Mouse (Mus musculus): Measurements from ENCODE around the gene Ypel5. TPM values are rescaled to one million over a fixed set of nuclear protein-coding genes. Genes with fewer than 3 reads are reported as not detected.
A peak's percentile ranks its signal among the peaks of the same experiment; 100 is the strongest.

Gene Ypel5
- polyA plus RNA-seq, 1 experiment from 2014 or later = 131 TPM

DNA sequence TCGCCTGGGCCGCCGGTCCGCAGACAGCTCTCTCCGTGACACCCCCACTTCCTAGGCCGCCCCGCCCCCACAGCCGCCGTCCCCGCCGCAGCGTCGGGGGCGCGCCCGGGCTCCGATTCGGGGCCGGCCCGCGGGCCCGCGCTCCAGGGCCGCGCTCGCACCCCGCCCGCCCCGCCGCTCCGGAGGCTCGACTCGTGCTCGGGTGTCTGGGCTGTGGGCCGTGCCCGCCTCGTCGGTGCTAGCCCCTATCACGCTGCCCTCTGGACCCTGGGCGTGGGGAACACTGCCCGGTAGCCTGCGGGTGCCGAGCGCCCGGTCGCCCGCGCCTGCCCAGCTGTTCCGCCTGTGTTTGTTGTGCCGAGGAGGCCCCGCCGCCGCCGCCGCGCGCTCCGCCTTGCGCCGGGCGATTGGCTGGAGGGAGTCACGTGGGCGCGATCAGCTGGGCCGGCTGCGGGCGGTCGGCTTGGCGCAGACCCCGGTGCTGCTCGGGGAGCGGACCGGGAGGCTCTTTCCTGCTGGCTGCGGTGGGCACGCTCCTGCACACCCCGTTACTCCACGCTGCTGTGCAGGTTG is 973 bp downstream of the Ypel5 start:
- DNase-seq (peak; percentile 95), ATAC-seq (ENCODE audit: low FRiP score, low TSS enrichment) (peak; percentile 68)
- WGBS = under 1% methylated on average over 61 of the region's 77 CpGs
- Histone ChIP-seq H3K9me3 (ENCODE audit: control insufficient read depth, low read length) (no peaks in the 10 kb centered on the region), H3K27ac (replicated peaks; ENCODE audit: low read depth, low read length) (peak overlapping the region; percentile 98), H3K4me1 (ENCODE audit: control insufficient read depth, insufficient read depth, low read length) (peaks cover 8% of the 10 kb centered on the region), H3K4me3 (replicated peaks; ENCODE audit: low read depth, low read length) (peak overlapping the region; percentile 82), H3K9ac (replicated peaks; ENCODE audit: low read length) (peak overlapping the region; percentile 95), H3K36me3 (ENCODE audit: control insufficient read depth, insufficient read depth, low read length) (no peaks in the 10 kb centered on the region), H3K27me3 (ENCODE audit: control insufficient read depth, insufficient read depth, low read length) (no peaks in the 10 kb centered on the region), H3K4me2 (ENCODE audit: low read length) (peak overlapping the region; percentile 66)

GRCm38 (mm10) chr17:72837824-72838474 is 1.7 kb downstream of the Ypel5 start:
- DNase-seq = no peak
- Histone ChIP-seq H3K9me3 (ENCODE audit: control insufficient read depth, low read length) (no peaks in the 10 kb centered on the region), H3K36me3 (ENCODE audit: control insufficient read depth, insufficient read depth, low read length) (no peaks in the 10 kb centered on the region), H3K27me3 (ENCODE audit: control insufficient read depth, insufficient read depth, low read length) (no peaks in the 10 kb centered on the region), H3K9ac (replicated peaks; ENCODE audit: low read length) (peak overlapping the region; percentile 95), H3K27ac (replicated peaks; ENCODE audit: low read depth, low read length) (peak overlapping the region; percentile 98; the same call in 1 of the 2 replicates), H3K4me2 (ENCODE audit: low read length) (peak overlapping the region; percentile 66), H3K4me1 (ENCODE audit: control insufficient read depth, insufficient read depth, low read length) (peaks cover 8% of the 10 kb centered on the region), H3K4me3 (replicated peaks; ENCODE audit: low read depth, low read length) (peak overlapping the region; percentile 82)
- ATAC-seq (ENCODE audit: low FRiP score, low TSS enrichment) = no peak
- 21% methylated on average over 8 of the region's 8 CpGs for WGBS

GRCm38 (mm10) chr17:72839000-72839399 is 2.7 kb downstream of the Ypel5 start:
- 87% methylated on average over 2 of the region's 2 CpGs for WGBS
- ATAC-seq (ENCODE audit: low FRiP score, low TSS enrichment) = no peak

DNA sequence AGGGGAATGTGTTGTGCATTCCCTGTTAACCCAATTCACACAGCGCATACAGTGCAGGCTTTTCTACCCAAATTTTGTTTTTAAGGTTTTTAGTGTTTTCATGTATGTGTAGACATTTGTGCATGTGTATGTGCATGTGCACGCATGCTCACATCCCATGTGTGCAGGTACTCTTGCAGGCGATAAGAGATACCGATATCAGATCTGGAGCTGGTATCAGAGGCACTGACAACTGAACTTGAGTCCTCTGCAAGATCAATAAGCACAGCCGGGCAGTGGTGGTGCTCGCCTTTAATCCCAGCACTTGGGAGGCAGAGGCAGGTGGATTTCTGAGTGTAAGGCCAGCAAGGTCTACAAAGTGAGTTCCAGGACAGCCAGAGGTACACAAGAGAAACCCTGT is 8.1 kb downstream of the Ypel5 start:
- DNase-seq (no peak), ATAC-seq (ENCODE audit: low FRiP score, low TSS enrichment) (no peak)
- no peak overlapping the region for H3K4me3 ChIP-seq (replicated peaks; ENCODE audit: low read depth, low read length)
- H3K9ac ChIP-seq (replicated peaks; ENCODE audit: low read length) = no peak overlapping the region
- H3K27ac ChIP-seq (replicated peaks; ENCODE audit: low read depth, low read length) = no peak overlapping the region
- H3K4me1 ChIP-seq (ENCODE audit: control insufficient read depth, insufficient read depth, low read length) = no peaks in the 10 kb centered on the region
- peaks cover 18% of the 10 kb centered on the region for H3K36me3 ChIP-seq (ENCODE audit: control insufficient read depth, insufficient read depth, low read length)
- H3K4me2 ChIP-seq (ENCODE audit: low read length) = no peak overlapping the region
- H3K9me3 ChIP-seq (ENCODE audit: control insufficient read depth, low read length) = no peaks in the 10 kb centered on the region
- no peaks in the 10 kb centered on the region for H3K27me3 ChIP-seq (ENCODE audit: control insufficient read depth, insufficient read depth, low read length)
- 94% methylated on average over 6 of the region's 6 CpGs for WGBS

More at GRCm38 (mm10) chr17:72839000-72839399, 2.7 kb downstream of the Ypel5 start:
- Histone ChIP-seq H3K27me3 (ENCODE audit: control insufficient read depth, insufficient read depth, low read length) (no peaks in the 10 kb centered on the region), H3K4me3 (replicated peaks; ENCODE audit: low read depth, low read length) (no peak overlapping the region), H3K27ac (replicated peaks; ENCODE audit: low read depth, low read length) (no peak overlapping the region), H3K9ac (replicated peaks; ENCODE audit: low read length) (no peak overlapping the region), H3K36me3 (ENCODE audit: control insufficient read depth, insufficient read depth, low read length) (no peaks in the 10 kb centered on the region), H3K9me3 (ENCODE audit: control insufficient read depth, low read length) (no peaks in the 10 kb centered on the region), H3K4me2 (ENCODE audit: low read length) (no peak overlapping the region), H3K4me1 (ENCODE audit: control insufficient read depth, insufficient read depth, low read length) (peaks cover 8% of the 10 kb centered on the region)
- no peak for DNase-seq

- DNase-seq = no peak
- no peak overlapping the region for H3K4me2 ChIP-seq (ENCODE audit: low read length)
- ATAC-seq (ENCODE audit: low FRiP score, low TSS enrichment) = no peak
- H3K27me3 ChIP-seq (ENCODE audit: control insufficient read depth, insufficient read depth, low read length) = no peaks in the 10 kb centered on the region
- no peaks in the 10 kb centered on the region for H3K9me3 ChIP-seq (ENCODE audit: control insufficient read depth, low read length)
- H3K4me3 ChIP-seq (replicated peaks; ENCODE audit: low read depth, low read length) = no peak overlapping the region
- H3K36me3 ChIP-seq (ENCODE audit: control insufficient read depth, insufficient read depth, low read length) = peaks cover 24% of the 10 kb centered on the region
- WGBS = 95% methylated on average over 7 of the region's 7 CpGs
- H3K9ac ChIP-seq (replicated peaks; ENCODE audit: low read length) = no peak overlapping the region
- no peak overlapping the region for H3K27ac ChIP-seq (replicated peaks; ENCODE audit: low read depth, low read length)
- no peaks in the 10 kb centered on the region for H3K4me1 ChIP-seq (ENCODE audit: control insufficient read depth, insufficient read depth, low read length)
These were observed 8.8 kb downstream of the Ypel5 start for GRCm38 (mm10) chr17:72844949-72845490.

GRCm38 (mm10) chr17:72845521-72845920 is 9.3 kb downstream of the Ypel5 start:
- no peak overlapping the region for H3K27ac ChIP-seq (replicated peaks; ENCODE audit: low read depth, low read length)
- H3K4me2 ChIP-seq (ENCODE audit: low read length) = no peak overlapping the region
- no peaks in the 10 kb centered on the region for H3K4me1 ChIP-seq (ENCODE audit: control insufficient read depth, insufficient read depth, low read length)
- peaks cover 25% of the 10 kb centered on the region for H3K36me3 ChIP-seq (ENCODE audit: control insufficient read depth, insufficient read depth, low read length)
- no peaks in the 10 kb centered on the region for H3K9me3 ChIP-seq (ENCODE audit: control insufficient read depth, low read length)
- no peak overlapping the region for H3K4me3 ChIP-seq (replicated peaks; ENCODE audit: low read depth, low read length)
- DNase-seq = no peak
- no peaks in the 10 kb centered on the region for H3K27me3 ChIP-seq (ENCODE audit: control insufficient read depth, insufficient read depth, low read length)
- ATAC-seq (ENCODE audit: low FRiP score, low TSS enrichment) = no peak
- H3K9ac ChIP-seq (replicated peaks; ENCODE audit: low read length) = no peak overlapping the region

DNA sequence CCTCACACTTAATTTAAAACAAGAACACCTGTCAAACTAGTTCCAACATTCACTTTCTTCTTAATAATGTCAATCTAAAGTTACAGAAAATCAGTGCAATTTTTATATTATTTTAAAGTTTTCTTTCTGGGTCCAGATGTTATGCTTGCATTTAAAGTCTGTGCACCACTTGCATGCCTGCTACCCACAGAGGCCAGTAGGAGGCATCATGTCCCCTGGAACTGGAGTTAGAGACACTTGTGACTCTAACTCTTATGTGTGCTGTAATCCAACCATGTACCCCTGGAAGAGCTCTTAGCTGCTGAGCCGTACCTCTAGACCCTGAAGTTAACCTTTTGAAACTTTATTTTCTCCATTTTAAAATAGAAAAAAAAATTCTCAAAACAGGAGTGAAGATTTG is 19.0 kb downstream of the Ypel5 start:
- H3K27me3 ChIP-seq (ENCODE audit: control insufficient read depth, insufficient read depth, low read length) = no peaks in the 10 kb centered on the region
- no peak overlapping the region for H3K4me2 ChIP-seq (ENCODE audit: low read length)
- WGBS = 89% methylated on average over 1 of the region's 1 CpGs
- H3K36me3 ChIP-seq (ENCODE audit: control insufficient read depth, insufficient read depth, low read length) = no peaks in the 10 kb centered on the region
- H3K4me3 ChIP-seq (replicated peaks; ENCODE audit: low read depth, low read length) = no peak overlapping the region
- H3K9ac ChIP-seq (replicated peaks; ENCODE audit: low read length) = no peak overlapping the region
- no peak for DNase-seq
- no peaks in the 10 kb centered on the region for H3K9me3 ChIP-seq (ENCODE audit: control insufficient read depth, low read length)
- H3K27ac ChIP-seq (replicated peaks; ENCODE audit: low read depth, low read length) = no peak overlapping the region
- 0 out of 2 replicates have a peak, but pooled peaks cover 3% of the 10 kb centered on the region for H3K4me1 ChIP-seq (ENCODE audit: control insufficient read depth, insufficient read depth, low read length)
- no peak for ATAC-seq (ENCODE audit: low FRiP score, low TSS enrichment)

DNA sequence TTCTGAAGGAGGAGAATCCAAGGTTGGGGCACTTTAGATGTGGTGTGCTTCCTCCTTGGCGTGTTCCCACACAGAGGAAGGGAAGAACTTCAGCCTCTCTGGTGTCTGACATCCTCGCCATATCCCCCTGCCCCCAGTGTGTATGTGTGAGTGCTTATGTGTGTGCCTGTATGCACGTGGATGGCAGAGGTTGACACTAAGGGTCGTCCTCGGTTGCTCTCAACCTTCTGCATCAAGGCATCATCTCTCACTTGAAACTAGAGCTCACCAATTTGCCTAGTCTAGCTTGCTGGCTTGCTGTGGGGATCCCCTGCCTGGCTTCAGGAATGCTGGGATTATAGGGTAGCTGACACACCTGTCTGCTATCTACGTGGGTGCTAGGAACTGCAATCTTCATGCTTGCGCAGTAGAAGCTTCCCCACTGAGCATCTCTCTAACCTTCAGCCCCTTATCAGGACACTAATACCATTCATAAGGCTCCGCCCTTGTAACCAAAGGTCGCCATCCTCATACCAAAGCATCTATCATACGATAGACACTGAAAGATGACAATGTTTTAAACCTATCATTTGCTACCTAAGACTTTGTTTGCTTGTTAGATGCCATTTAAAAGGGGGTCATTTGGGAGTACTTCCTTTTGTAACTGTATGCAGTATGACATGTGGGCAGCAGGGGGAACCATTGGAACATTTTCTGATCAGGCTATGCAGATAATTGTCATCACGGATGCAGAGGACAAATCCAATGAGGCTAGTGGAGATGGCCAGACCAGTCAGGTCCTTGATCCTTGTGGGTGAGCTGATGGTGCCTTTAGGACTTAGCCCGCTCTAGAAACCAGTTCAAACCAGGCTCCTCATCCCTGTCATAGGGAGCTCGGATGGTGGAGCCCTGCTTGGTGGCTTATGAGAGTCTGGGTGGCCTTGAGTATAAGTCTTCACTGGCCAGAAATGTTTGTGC is 21.7 kb downstream of the Ypel5 start:
- Histone ChIP-seq H3K36me3 (ENCODE audit: control insufficient read depth, insufficient read depth, low read length) (no peaks in the 10 kb centered on the region), H3K4me2 (ENCODE audit: low read length) (no peak overlapping the region), H3K4me1 (ENCODE audit: control insufficient read depth, insufficient read depth, low read length) (0 out of 2 replicates have a peak, but pooled peaks cover 3% of the 10 kb centered on the region), H3K27ac (replicated peaks; ENCODE audit: low read depth, low read length) (no peak overlapping the region), H3K9ac (replicated peaks; ENCODE audit: low read length) (no peak overlapping the region), H3K9me3 (ENCODE audit: control insufficient read depth, low read length) (no peaks in the 10 kb centered on the region), H3K27me3 (ENCODE audit: control insufficient read depth, insufficient read depth, low read length) (no peaks in the 10 kb centered on the region), H3K4me3 (replicated peaks; ENCODE audit: low read depth, low read length) (no peak overlapping the region)
- ATAC-seq (ENCODE audit: low FRiP score, low TSS enrichment) (no peak; the same call in 1 of the 2 replicates), DNase-seq (peak; percentile 86)
- 58% methylated on average over 13 of the region's 13 CpGs for WGBS
